Mouse (Mus musculus): ENCODE data around the gene Wdr95. TPM values are rescaled to one million over a fixed set of nuclear protein-coding genes. Genes with fewer than 3 reads are reported as not detected.

Gene Wdr95
- polyA plus RNA-seq, 1 experiment from 2014 or later: 0.24 TPM

DNA sequence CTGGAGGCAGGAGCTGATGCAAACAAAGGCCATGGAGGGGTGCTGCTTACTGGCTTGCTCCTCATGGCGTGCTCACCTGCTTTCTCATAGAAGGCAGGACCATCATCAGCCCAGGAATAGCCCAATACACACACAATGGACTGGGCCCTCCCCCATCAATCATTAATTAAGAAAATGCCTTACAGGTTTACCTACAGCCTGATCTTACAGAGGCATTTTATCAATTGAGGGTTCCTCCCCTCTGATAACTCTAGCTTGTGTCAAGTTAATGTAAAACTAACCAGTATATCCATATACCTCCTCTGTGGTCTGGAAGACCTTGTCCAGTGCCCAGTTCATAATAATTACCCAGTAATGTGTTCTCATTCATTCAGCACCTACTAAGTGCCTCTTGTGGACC lies 56.8 kb downstream of the Wdr95 start:
- no peak for ATAC-seq (ENCODE audit: insufficient number of reproducible peaks, insufficient read depth, low FRiP score, low TSS enrichment, low read depth)
- H3K36me3 ChIP-seq: no peaks in the 10 kb centered on the region
- H3K4me2 ChIP-seq: no peak overlapping the region
- no peaks in the 10 kb centered on the region for H3K27me3 ChIP-seq
- H3K9me3 ChIP-seq: no peaks in the 10 kb centered on the region
- H3K9ac ChIP-seq: no peak overlapping the region
- WGBS: 78% methylated on average over 1 of the region's 1 CpGs
- no peak overlapping the region for H3K27ac ChIP-seq
- H3K4me1 ChIP-seq: 0 out of 2 replicates have a peak, but pooled peaks cover 7% of the 10 kb centered on the region
- no peak overlapping the region for H3K4me3 ChIP-seq

DNA sequence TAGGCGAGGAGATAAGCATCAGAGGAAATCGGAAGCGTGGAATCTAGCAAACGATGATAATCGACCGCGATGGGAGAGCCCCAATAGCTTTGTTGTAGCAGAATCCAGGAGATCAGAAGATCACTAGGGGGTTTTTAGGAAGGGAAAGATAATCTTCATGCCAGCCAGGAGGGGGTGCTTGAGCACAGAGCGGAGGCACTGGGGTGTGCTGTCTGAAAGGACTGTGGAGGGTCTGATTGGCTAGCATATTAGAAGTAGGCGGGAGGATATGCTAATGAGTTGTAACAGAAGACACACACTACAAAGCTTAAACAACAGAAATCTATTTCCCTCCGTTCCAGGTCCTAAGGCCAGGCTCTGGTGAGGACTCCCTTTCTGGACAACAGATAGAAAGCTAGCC lies 57.4 kb downstream of the Wdr95 start:
- Histone ChIP-seq H3K36me3 (no peaks in the 10 kb centered on the region), H3K4me2 (no peak overlapping the region), H3K4me3 (no peak overlapping the region), H3K4me1 (0 out of 2 replicates have a peak, but pooled peaks cover 7% of the 10 kb centered on the region), H3K9me3 (no peaks in the 10 kb centered on the region), H3K27me3 (no peaks in the 10 kb centered on the region), H3K9ac (no peak overlapping the region), H3K27ac (no peak overlapping the region)
- no peak for ATAC-seq (ENCODE audit: insufficient number of reproducible peaks, insufficient read depth, low FRiP score, low TSS enrichment, low read depth)
- WGBS: 59% methylated on average over 10 of the region's 10 CpGs

DNA sequence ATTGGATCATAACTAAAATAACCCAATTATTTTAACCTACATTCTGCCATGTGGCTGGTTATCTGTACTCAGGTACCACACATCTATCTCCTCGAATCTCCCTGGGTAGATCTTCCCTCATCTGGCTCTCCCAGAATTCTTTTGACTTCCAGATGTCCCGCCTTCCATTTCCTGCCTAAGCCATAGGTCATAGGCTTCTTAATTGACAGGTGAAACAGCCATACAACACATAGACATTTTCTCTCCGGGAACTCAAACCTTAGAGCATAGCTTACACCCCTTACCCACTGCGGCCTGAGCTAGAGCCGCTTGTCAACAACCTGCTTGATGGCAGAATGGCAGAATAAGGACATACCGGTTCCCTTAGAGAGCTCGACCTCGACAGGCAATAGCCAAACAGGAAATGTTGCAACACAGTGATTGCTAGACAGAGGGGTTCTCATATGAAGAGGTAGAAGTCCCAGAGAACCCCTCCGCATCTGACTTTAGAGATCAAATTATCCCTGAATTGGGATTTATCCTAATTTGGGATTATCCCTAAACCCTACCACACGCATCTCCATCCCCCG lies 58.9 kb downstream of the Wdr95 start:
- no peak overlapping the region for H3K27ac ChIP-seq
- no peak overlapping the region for H3K9ac ChIP-seq
- no peak overlapping the region for H3K4me3 ChIP-seq
- no peaks in the 10 kb centered on the region for H3K36me3 ChIP-seq
- H3K4me2 ChIP-seq: no peak overlapping the region
- H3K4me1 ChIP-seq: 0 out of 2 replicates have a peak, but pooled peaks cover 7% of the 10 kb centered on the region
- ATAC-seq (ENCODE audit: insufficient number of reproducible peaks, insufficient read depth, low FRiP score, low TSS enrichment, low read depth): no peak
- WGBS: 83% methylated on average over 11 of the region's 11 CpGs
- H3K27me3 ChIP-seq: no peaks in the 10 kb centered on the region
- peaks cover 6% of the 10 kb centered on the region; the same call in 1 of the 2 replicates for H3K9me3 ChIP-seq

GRCm38 (mm10) chr5:149588814-149589534 lies 60.5 kb downstream of the Wdr95 start:
- peaks cover 6% of the 10 kb centered on the region; the same call in 1 of the 2 replicates for H3K9me3 ChIP-seq
- H3K9ac ChIP-seq: no peak overlapping the region
- H3K27me3 ChIP-seq: no peaks in the 10 kb centered on the region
- no peaks in the 10 kb centered on the region for H3K36me3 ChIP-seq
- H3K4me1 ChIP-seq: 0 out of 2 replicates have a peak, but pooled peaks cover 3% of the 10 kb centered on the region
- 45% methylated on average over 7 of the region's 7 CpGs for WGBS
- no peak overlapping the region for H3K27ac ChIP-seq
- no peak for ATAC-seq (ENCODE audit: insufficient number of reproducible peaks, insufficient read depth, low FRiP score, low TSS enrichment, low read depth)
- no peak overlapping the region for H3K4me3 ChIP-seq
- no peak overlapping the region for H3K4me2 ChIP-seq

GRCm38 (mm10) chr5:149589932-149590331 lies 61.5 kb downstream of the Wdr95 start:
- no peak overlapping the region for H3K27ac ChIP-seq
- H3K9ac ChIP-seq: no peak overlapping the region
- WGBS: 62% methylated on average over 3 of the region's 3 CpGs
- H3K4me2 ChIP-seq: no peak overlapping the region
- ATAC-seq (ENCODE audit: insufficient number of reproducible peaks, insufficient read depth, low FRiP score, low TSS enrichment, low read depth): no peak
- no peaks in the 10 kb centered on the region for H3K36me3 ChIP-seq
- no peaks in the 10 kb centered on the region for H3K27me3 ChIP-seq
- H3K9me3 ChIP-seq: peaks cover 6% of the 10 kb centered on the region; the same call in 1 of the 2 replicates
- H3K4me1 ChIP-seq: no peaks in the 10 kb centered on the region
- H3K4me3 ChIP-seq: no peak overlapping the region

- peaks cover 6% of the 10 kb centered on the region; the same call in 1 of the 2 replicates for H3K9me3 ChIP-seq
- H3K4me1 ChIP-seq: no peaks in the 10 kb centered on the region
- no peak for ATAC-seq (ENCODE audit: insufficient number of reproducible peaks, insufficient read depth, low FRiP score, low TSS enrichment, low read depth)
- WGBS: 91% methylated on average over 3 of the region's 3 CpGs
- H3K27ac ChIP-seq: no peak overlapping the region
- no peak overlapping the region for H3K4me3 ChIP-seq
- no peaks in the 10 kb centered on the region for H3K27me3 ChIP-seq
- H3K4me2 ChIP-seq: no peak overlapping the region
- H3K36me3 ChIP-seq: no peaks in the 10 kb centered on the region
- H3K9ac ChIP-seq: no peak overlapping the region
Observed at GRCm38 (mm10) chr5:149594215-149594614, 65.7 kb downstream of the Wdr95 start.

DNA sequence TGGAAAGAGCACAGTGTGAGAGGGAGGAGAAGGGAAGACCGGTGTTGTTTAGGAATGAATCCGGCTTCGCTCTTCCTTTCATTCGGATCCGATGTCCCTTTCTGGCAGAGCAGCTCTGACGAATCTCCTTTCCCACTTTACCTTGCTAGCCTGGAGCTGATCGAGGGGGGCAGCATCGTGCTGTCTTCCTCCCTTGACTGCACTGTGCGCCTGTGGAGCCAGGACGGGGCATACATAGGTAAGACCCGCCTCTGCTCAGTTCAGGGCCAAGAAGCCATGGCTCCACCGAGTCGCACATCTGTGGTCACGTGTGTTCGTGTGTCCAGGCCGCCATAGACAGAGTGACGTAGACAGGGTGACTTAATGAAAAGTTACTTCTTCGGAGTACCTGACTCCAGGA lies 68.9 kb downstream of the Wdr95 start:
- H3K4me3 ChIP-seq: no peak overlapping the region
- H3K9ac ChIP-seq: no peak overlapping the region
- H3K27ac ChIP-seq: no peak overlapping the region
- ATAC-seq (ENCODE audit: insufficient number of reproducible peaks, insufficient read depth, low FRiP score, low TSS enrichment, low read depth): no peak; the same call in 1 of the 2 replicates
- no peaks in the 10 kb centered on the region for H3K27me3 ChIP-seq
- peak overlapping the region; percentile 12; the same call in 1 of the 2 replicates for H3K4me2 ChIP-seq
- no peaks in the 10 kb centered on the region for H3K9me3 ChIP-seq
- WGBS: 41% methylated on average over 18 of the region's 18 CpGs
- H3K4me1 ChIP-seq: no peaks in the 10 kb centered on the region
- no peaks in the 10 kb centered on the region for H3K36me3 ChIP-seq

- no peak overlapping the region for H3K4me3 ChIP-seq
- no peak for ATAC-seq (ENCODE audit: insufficient number of reproducible peaks, insufficient read depth, low FRiP score, low TSS enrichment, low read depth)
- no peaks in the 10 kb centered on the region for H3K36me3 ChIP-seq
- no peak overlapping the region for H3K27ac ChIP-seq
- no peak overlapping the region for H3K9ac ChIP-seq
- H3K27me3 ChIP-seq: no peaks in the 10 kb centered on the region
- no peak overlapping the region for H3K4me2 ChIP-seq
- no peaks in the 10 kb centered on the region for H3K4me1 ChIP-seq
- no peaks in the 10 kb centered on the region; the same call in 1 of the 2 replicates for H3K9me3 ChIP-seq
- 92% methylated on average over 3 of the region's 3 CpGs for WGBS
Observed at GRCm38 (mm10) chr5:149601996-149602395, 73.5 kb downstream of the Wdr95 start.

- ATAC-seq (ENCODE audit: insufficient number of reproducible peaks, insufficient read depth, low FRiP score, low TSS enrichment, low read depth): no peak
- 65% methylated on average over 3 of the region's 3 CpGs for WGBS
- Histone ChIP-seq H3K27me3 (no peaks in the 10 kb centered on the region), H3K9me3 (no peaks in the 10 kb centered on the region; the same call in 1 of the 2 replicates), H3K9ac (no peak overlapping the region), H3K4me2 (no peak overlapping the region), H3K36me3 (no peaks in the 10 kb centered on the region), H3K4me1 (no peaks in the 10 kb centered on the region), H3K27ac (no peak overlapping the region), H3K4me3 (no peak overlapping the region)
Observed at GRCm38 (mm10) chr5:149603241-149603640, 74.8 kb downstream of the Wdr95 start.

DNA sequence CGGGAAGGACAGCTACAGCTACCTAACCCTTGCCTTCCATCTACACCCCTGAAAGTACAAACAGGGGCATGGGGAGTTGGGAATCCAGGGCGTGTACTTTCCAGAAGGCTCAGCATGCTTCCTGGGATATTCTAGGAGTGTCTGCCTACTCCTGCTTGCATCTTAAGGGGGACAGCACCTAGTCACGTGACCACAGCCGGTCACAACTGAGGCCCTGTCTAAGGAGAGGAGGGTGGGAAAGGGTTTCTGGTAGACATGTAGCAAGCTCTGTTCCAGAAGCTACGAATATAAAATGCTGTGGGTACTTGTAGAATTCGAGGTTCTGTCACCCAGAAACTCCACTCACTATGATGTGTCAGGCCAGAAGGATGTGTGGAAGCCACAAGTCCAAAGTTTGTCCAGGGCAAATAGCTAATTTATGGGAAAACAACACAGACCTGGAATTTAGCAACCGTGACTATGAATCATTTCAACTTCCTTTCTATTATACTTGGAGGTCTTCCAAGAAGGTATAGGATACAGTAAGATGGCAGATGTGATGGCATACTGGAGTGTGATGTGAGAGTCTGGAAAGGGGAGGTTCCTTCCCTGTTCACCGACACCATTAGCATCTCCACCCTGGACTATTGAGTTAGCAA lies 78.7 kb downstream of the Wdr95 start:
- no peak for ATAC-seq (ENCODE audit: insufficient number of reproducible peaks, insufficient read depth, low FRiP score, low TSS enrichment, low read depth)
- H3K27ac ChIP-seq: no peak overlapping the region
- H3K9me3 ChIP-seq: no peaks in the 10 kb centered on the region; the same call in 1 of the 2 replicates
- H3K4me3 ChIP-seq: no peak overlapping the region
- no peak overlapping the region for H3K4me2 ChIP-seq
- no peaks in the 10 kb centered on the region for H3K27me3 ChIP-seq
- H3K9ac ChIP-seq: no peak overlapping the region
- WGBS: 77% methylated on average over 8 of the region's 8 CpGs
- H3K4me1 ChIP-seq: peaks cover 10% of the 10 kb centered on the region
- H3K36me3 ChIP-seq: no peaks in the 10 kb centered on the region

- no peak for ATAC-seq (ENCODE audit: insufficient number of reproducible peaks, insufficient read depth, low FRiP score, low TSS enrichment, low read depth)
- Histone ChIP-seq H3K9me3 (no peaks in the 10 kb centered on the region), H3K36me3 (peaks cover 29% of the 10 kb centered on the region), H3K27me3 (no peaks in the 10 kb centered on the region), H3K27ac (peak overlapping the region; percentile 55; the same call in 1 of the 2 replicates), H3K4me1 (peaks cover 23% of the 10 kb centered on the region), H3K9ac (no peak overlapping the region), H3K4me3 (no peak overlapping the region), H3K4me2 (no peak overlapping the region)
- WGBS: 27% methylated on average over 16 of the region's 16 CpGs
Observed at GRCm38 (mm10) chr5:149611476-149612164, 83.1 kb downstream of the Wdr95 start.
